Mouse (Mus musculus) CH12.LX (cell line): Measurements from ENCODE around the gene Hinfp. TPM values are rescaled to one million over a fixed set of nuclear protein-coding genes. Genes with fewer than 3 reads are reported as not detected.
A peak's percentile ranks its signal among the peaks of the same experiment; 100 is the strongest.

ENCODE experiments used
- DNase-seq: peaks from one replicate; pipeline ENCODE4 v3.0.0-alpha.2; 2013; ENCODE audit errors: extremely low read depth
- H3K27ac ChIP-seq: 2 replicates; pipeline ENCODE4 v1.5.1; 2012; ENCODE audit warnings: low read depth, mild to moderate bottlenecking, control low read depth, moderate library complexity; ENCODE audit not compliant: insufficient read depth
- H3K27me3 ChIP-seq: replicated peaks from 2 replicates; pipeline ENCODE3; 2012; ENCODE audit warnings: inconsistent platforms
- H3K36me3 ChIP-seq, 2 experiments: replicated peaks in 1 of 2; 2 replicates each; pipeline versions ENCODE3 to v1.6.1; 2012; ENCODE audit warnings: inconsistent platforms in 1 of 2, low read length in 1 of 2, mild to moderate bottlenecking in 1 of 2, mixed read lengths in 1 of 2, moderate library complexity in 1 of 2; ENCODE audit not compliant: control insufficient read depth in 1 of 2, insufficient read depth in 1 of 2
- H3K4me1 ChIP-seq, 2 experiments: 2 replicates each; pipeline ENCODE4 v1.6.1; 2012; ENCODE audit warnings: inconsistent platforms in 1 of 2, moderate library complexity in 1 of 2; ENCODE audit not compliant: insufficient read depth in 2 of 2, control insufficient read depth in 1 of 2
- H3K4me2 ChIP-seq: 2 replicates; pipeline ENCODE4 v1.6.1; 2012; ENCODE audit warnings: low read depth, mild to moderate bottlenecking, control low read depth; ENCODE audit not compliant: poor library complexity, insufficient read depth, severe bottlenecking
- H3K4me3 ChIP-seq, 3 experiments: fragments of 150-350 bp in 1 of 3; sonication (generic) in 1 of 3; replicated peaks in 1 of 3; 2 replicates each; pipeline versions ENCODE3 to v1.5.1; 2011 to 2012; ENCODE audit warnings: low read depth in 2 of 3, low read length in 2 of 3, mild to moderate bottlenecking in 2 of 3, moderate library complexity in 2 of 3, control low read depth in 1 of 3, improper control_type of control experiment in 1 of 3, inconsistent platforms in 1 of 3, mixed read lengths in 1 of 3; ENCODE audit not compliant: poor library complexity in 1 of 3
- H3K79me2 ChIP-seq: replicated peaks from 2 replicates; pipeline ENCODE4 v1.6.1; 2012; ENCODE audit warnings: mild to moderate bottlenecking, moderate library complexity; ENCODE audit not compliant: control insufficient read depth, poor library complexity, insufficient read depth, severe bottlenecking; ENCODE audit errors: extremely low read depth
- H3K9ac ChIP-seq: 2 replicates; pipeline ENCODE4 v1.6.1; 2012; ENCODE audit warnings: low read depth, mild to moderate bottlenecking, control low read depth, moderate library complexity; ENCODE audit not compliant: insufficient read depth
- H3K9me3 ChIP-seq: replicated peaks from 2 replicates; pipeline ENCODE3; 2012; ENCODE audit warnings: low read length, inconsistent platforms, mixed read lengths
- BHLHE40 ChIP-seq: IDR thresholded peaks from 2 replicates; pipeline ENCODE4 v1.6.1; 2011; ENCODE audit warnings: mild to moderate bottlenecking, low read depth, low read length, improper control_type of control experiment
- CHD1 ChIP-seq: IDR thresholded peaks from 2 replicates; pipeline ENCODE4 v1.6.1; 2012; ENCODE audit warnings: low read depth, low read length, improper control_type of control experiment, inconsistent platforms
- CHD2 ChIP-seq: IDR thresholded peaks from 2 replicates; pipeline ENCODE4 v1.6.1; 2011; ENCODE audit warnings: low read length, improper control_type of control experiment
- CTCF ChIP-seq, 2 experiments: IDR thresholded peaks in 1 of 2; conservative IDR thresholded peaks in 1 of 2; 2 replicates each; pipeline ENCODE4 v1.5.1; 2011 to 2012; ENCODE audit warnings: low read depth in 2 of 2, low read length in 2 of 2, improper control_type of control experiment in 1 of 2, inconsistent platforms in 1 of 2, mild to moderate bottlenecking in 1 of 2, moderate library complexity in 1 of 2
- E2F4 ChIP-seq: IDR thresholded peaks from 2 replicates; pipeline ENCODE4 v1.6.1; 2011; ENCODE audit warnings: low read depth, low read length, improper control_type of control experiment; ENCODE audit not compliant: insufficient replicate concordance
- ELF1 ChIP-seq: IDR thresholded peaks from 2 replicates; pipeline ENCODE4 v1.6.1; 2014; ENCODE audit warnings: low read depth, mild to moderate bottlenecking, inconsistent platforms, low read length, improper control_type of control experiment
- EP300 ChIP-seq: IDR thresholded peaks from 2 replicates; pipeline ENCODE4 v1.6.1; 2011; ENCODE audit warnings: low read length, improper control_type of control experiment
- ETS1 ChIP-seq: conservative IDR thresholded peaks from 2 replicates; pipeline ENCODE4 v1.6.1; 2012; ENCODE audit warnings: low read depth, mild to moderate bottlenecking, inconsistent platforms, low read length, improper control_type of control experiment, moderate library complexity
- GABPA ChIP-seq: IDR thresholded peaks from 2 replicates; pipeline ENCODE4 v1.6.1; 2012; ENCODE audit warnings: low read depth, low read length, improper control_type of control experiment, inconsistent platforms; ENCODE audit not compliant: insufficient replicate concordance
- HCFC1 ChIP-seq: IDR thresholded peaks from 2 replicates; pipeline ENCODE4 v1.6.1; 2012; ENCODE audit warnings: low read depth, mild to moderate bottlenecking, inconsistent platforms, low read length, improper control_type of control experiment
- IRF4 ChIP-seq: IDR thresholded peaks from 2 replicates; pipeline ENCODE4 v1.6.1; 2014; ENCODE audit warnings: low read depth, mild to moderate bottlenecking, inconsistent platforms, low read length, improper control_type of control experiment
- JUN ChIP-seq: IDR thresholded peaks from 2 replicates; pipeline ENCODE4 v1.6.1; 2011; ENCODE audit warnings: low read depth, mild to moderate bottlenecking, low read length, improper control_type of control experiment, moderate library complexity; ENCODE audit not compliant: insufficient read depth
- JUND ChIP-seq: conservative IDR thresholded peaks from 2 replicates; pipeline ENCODE4 v1.6.1; 2011; ENCODE audit warnings: low read depth, low read length, improper control_type of control experiment
- KAT2A ChIP-seq: IDR thresholded peaks from 2 replicates; pipeline ENCODE4 v1.6.1; 2012; ENCODE audit warnings: low read length, improper control_type of control experiment, inconsistent platforms; ENCODE audit not compliant: insufficient replicate concordance
- MAFK ChIP-seq: IDR thresholded peaks from 2 replicates; pipeline ENCODE4 v1.6.1; 2011; ENCODE audit warnings: low read length, improper control_type of control experiment; ENCODE audit not compliant: insufficient replicate concordance
- MAX ChIP-seq: IDR thresholded peaks from 2 replicates; pipeline ENCODE4 v1.6.1; 2011; ENCODE audit warnings: low read length, improper control_type of control experiment
- MAZ ChIP-seq: IDR thresholded peaks from 2 replicates; pipeline ENCODE4 v1.6.1; 2012; ENCODE audit warnings: low read depth, mild to moderate bottlenecking, inconsistent platforms, low read length, improper control_type of control experiment, moderate library complexity
- MEF2A ChIP-seq: IDR thresholded peaks from 2 replicates; pipeline ENCODE4 v1.6.1; 2014; ENCODE audit warnings: low read depth, mild to moderate bottlenecking, inconsistent platforms, low read length, improper control_type of control experiment, borderline replicate concordance
- MXI1 ChIP-seq: IDR thresholded peaks from 2 replicates; pipeline ENCODE4 v1.6.1; 2011; ENCODE audit warnings: mild to moderate bottlenecking, low read depth, low read length, improper control_type of control experiment
- MYC ChIP-seq: IDR thresholded peaks from 2 replicates; pipeline ENCODE4 v1.6.1; 2011; ENCODE audit warnings: low read depth, mild to moderate bottlenecking, improper control_type of control experiment, low read length
- NELFE ChIP-seq: IDR thresholded peaks from 2 replicates; pipeline ENCODE4 v1.6.1; 2011; ENCODE audit warnings: low read depth, low read length, improper control_type of control experiment
- NRF1 ChIP-seq: IDR thresholded peaks from 2 replicates; pipeline ENCODE4 v1.6.1; 2014; ENCODE audit warnings: low read depth, mild to moderate bottlenecking, inconsistent platforms, low read length, improper control_type of control experiment, moderate library complexity
- PAX5 ChIP-seq: IDR thresholded peaks from 2 replicates; pipeline ENCODE4 v1.6.1; 2012; ENCODE audit warnings: low read length, inconsistent platforms, mixed read lengths
- POLR2A ChIP-seq: IDR thresholded peaks from 2 replicates; pipeline ENCODE4 v1.6.1; 2011; ENCODE audit warnings: low read depth, mild to moderate bottlenecking, improper control_type of control experiment, low read length
- POLR2AphosphoS2 ChIP-seq: IDR thresholded peaks from 2 replicates; pipeline ENCODE4 v1.6.1; 2011; ENCODE audit warnings: low read depth, low read length, improper control_type of control experiment
- RAD21 ChIP-seq: IDR thresholded peaks from 2 replicates; pipeline ENCODE4 v1.6.1; 2011; ENCODE audit warnings: low read depth, mild to moderate bottlenecking, low read length, improper control_type of control experiment, moderate library complexity
- RCOR1 ChIP-seq: conservative IDR thresholded peaks from 2 replicates; pipeline ENCODE4 v1.6.1; 2012; ENCODE audit warnings: low read depth, mild to moderate bottlenecking, inconsistent platforms, low read length, improper control_type of control experiment
- SIN3A ChIP-seq: IDR thresholded peaks from 2 replicates; pipeline ENCODE4 v1.6.1; 2012; ENCODE audit warnings: low read length, improper control_type of control experiment, inconsistent platforms
- SMC3 ChIP-seq: IDR thresholded peaks from 2 replicates; pipeline ENCODE4 v1.6.1; 2011; ENCODE audit warnings: low read depth, low read length, improper control_type of control experiment
- TBP ChIP-seq: conservative IDR thresholded peaks from 2 replicates; pipeline ENCODE4 v1.6.1; 2011; ENCODE audit warnings: low read depth, low read length, improper control_type of control experiment
- TCF12 ChIP-seq: IDR thresholded peaks from 2 replicates; pipeline ENCODE4 v1.6.1; 2014; ENCODE audit warnings: low read depth, mild to moderate bottlenecking, inconsistent platforms, low read length, improper control_type of control experiment
- UBTF ChIP-seq: IDR thresholded peaks from 2 replicates; pipeline ENCODE4 v1.6.1; 2012; ENCODE audit warnings: low read depth, mild to moderate bottlenecking, inconsistent platforms, low read length, improper control_type of control experiment, moderate library complexity
- USF1 ChIP-seq: IDR thresholded peaks from 2 replicates; pipeline ENCODE4 v1.6.1; 2014; ENCODE audit warnings: low read depth, mild to moderate bottlenecking, inconsistent platforms, low read length, improper control_type of control experiment
- USF2 ChIP-seq: conservative IDR thresholded peaks from 2 replicates; pipeline ENCODE4 v1.6.1; 2011; ENCODE audit warnings: low read depth, low read length, improper control_type of control experiment
- ZC3H11A ChIP-seq: IDR thresholded peaks from 2 replicates; pipeline ENCODE4 v1.6.1; 2012; ENCODE audit warnings: low read depth, mild to moderate bottlenecking, inconsistent platforms, low read length, improper control_type of control experiment
- ZKSCAN1 ChIP-seq: IDR thresholded peaks from 2 replicates; pipeline ENCODE4 v1.6.1; 2012; ENCODE audit warnings: low read depth, inconsistent platforms, low read length, improper control_type of control experiment, borderline replicate concordance
- ZMIZ1 ChIP-seq: IDR thresholded peaks from 2 replicates; pipeline ENCODE4 v1.6.1; 2012; ENCODE audit warnings: low read depth, mild to moderate bottlenecking, inconsistent platforms, low read length, improper control_type of control experiment
- ZNF384 ChIP-seq: IDR thresholded peaks from 2 replicates; pipeline ENCODE4 v1.6.1; 2012; ENCODE audit warnings: low read depth, low read length, improper control_type of control experiment, inconsistent platforms
- dilution Hi-C: fragments of 300-500 bp; cut with MboI; formaldehyde crosslinking; loops from 2 replicates; pipeline ENCODE4 v1.14.3; 2020; ENCODE audit warnings: low sequenced_read_pairs; ENCODE audit not compliant: extremely low pct_unique_long_range_greater_than_20kb, extremely low pct_ligation_motif_present
- in situ Hi-C: fragments of 300-500 bp; cut with MboI; formaldehyde crosslinking; loops from 3 replicates; pipeline ENCODE4 v1.14.3; 2019; ENCODE audit warnings: low sequenced_read_pairs, low pct_ligation_motif_present, low pct_unique_long_range_greater_than_20kb, mixed read lengths
- polyA plus RNA-seq: library from polyadenylated mRNA; unstranded; fragments of >175 nt; gene quantifications from 2 replicates; pipeline ENCODE4 v1.2.1, GENCODE M21; 2012; ENCODE audit warnings: low read depth; ENCODE audit not compliant: insufficient read length
- total RNA-seq, 2 experiments: library from RNA; depleted of rRNA; stranded (reverse); fragments of 300-350 nt in 1 of 2; fragments of >200 nt in 1 of 2; gene quantifications; 2 replicates each; pipeline ENCODE4 v1.2.3; 2012 to 2014

The Hinfp gene
- total and polyA plus RNA-seq, 3 experiments, result 14.0 to 18.9 (median 16.6) TPM

- peak; percentile 77 for DNase-seq
- Histone ChIP-seq H3K27ac (peak overlapping the region; percentile 80), H3K9ac (peak overlapping the region; percentile 37), H3K9me3 (no peaks in the 10 kb centered on the region), H3K4me2 (peak overlapping the region; percentile 35; the same call in 1 of the 2 replicates), H3K4me3 (no peak overlapping the region), H3K27me3 (peaks cover 4% of the 10 kb centered on the region), H3K79me2 (peaks cover 7% of the 10 kb centered on the region; the same call in 1 of the 2 replicates), H3K36me3 (peaks cover 5 to 12% of the 10 kb centered on the region in 2 experiments), H3K4me1 (peaks cover 6 to 42% of the 10 kb centered on the region in 2 experiments)
- dilution Hi-C loops (no loop called here), in situ Hi-C loops (no loop called here)
- TF ChIP-seq UBTF (no peak), CTCF (conservative IDR thresholded peaks at IDR 0.05 in 1 of 2, IDR thresholded peaks at IDR 0.05 in 1 of 2; ENCODE audit: low read depth in 2 of 2, low read length in 2 of 2) (no peak), KAT2A (no peak), RCOR1 (peak; percentile 76; the same call in 1 of the 2 replicates), NELFE (no peak), SMC3 (no peak), MYC (peak; percentile 72), POLR2A (peak; percentile 63), BHLHE40 (peak; percentile 36; the same call in 1 of the 2 replicates), ZC3H11A (no peak), ZMIZ1 (no peak), JUND (peak; percentile 85), RAD21 (no peak), CHD1 (no peak), MEF2A (no peak), JUN (peak; percentile 60), HCFC1 (no peak), USF2 (no peak), POLR2AphosphoS2 (no peak), MXI1 (peak; percentile 61), E2F4 (no peak), USF1 (no peak), MAX (no peak), ETS1 (peak; percentile 31; the same call in 1 of the 2 replicates), CHD2 (0 out of 2 replicates have a peak, but pooled peaks have one; percentile 39), MAZ (no peak), TBP (peak; percentile 69), IRF4 (peak; percentile 94), EP300 (peak; percentile 82), TCF12 (peak; percentile 38; the same call in 1 of the 2 replicates), ZKSCAN1 (no peak), GABPA (no peak), MAFK (no peak), ELF1 (no peak), NRF1 (no peak), ZNF384 (no peak), PAX5 (no peak), SIN3A (peak; percentile 23; the same call in 1 of the 2 replicates)
Observed at GRCm38 (mm10) chr9:44324147-44324546, 18.7 kb upstream of the Hinfp start.
